Mouse (Mus musculus) stomach, postnatal 0 days (tissue): ENCODE results near the gene Dnajc21.

ENCODE experiments used
- CTCF ChIP-seq: IDR thresholded peaks from 2 replicates; pipeline ENCODE4 v1.5.1; 2016; ENCODE audit warnings: antibody characterized with exemption, low read depth, mild to moderate bottlenecking, moderate library complexity
- EP300 ChIP-seq: optimal IDR thresholded peaks from 2 replicates; pipeline ENCODE3; 2016; ENCODE audit warnings: antibody characterized with exemption

- TF ChIP-seq CTCF, result no peak
- no peak for TF ChIP-seq EP300
These were observed 23.2 kb downstream of the Dnajc21 start for GRCm38 (mm10) chr15:10447102-10447501.
